Mouse (Mus musculus) embryonic facial prominence, embryonic 13.5 days (tissue): ENCODE measurements at regions not wholly inside any gene's neighbourhood (a gene's known extent, or its start where the extent isn't known, plus 50 kb on each side); places are given as distances from the start of the nearest gene placed in this dataset.
A peak's percentile ranks its signal among the peaks of the same experiment; 100 is the strongest.

Experiments used
- ATAC-seq: fragments of 200-750 bp; cut with Nextera tagmentation; 2 replicates; pipeline ENCODE4 v1.8.0; 2017; ENCODE audit warnings: low read depth; ENCODE audit not compliant: insufficient number of reproducible peaks, insufficient read depth, low FRiP score, low TSS enrichment
- H3K27ac ChIP-seq: fragments of 300-500 bp; sonication (generic); 2 replicates; pipeline ENCODE4 v1.5.1; 2015; ENCODE audit warnings: moderate library complexity, mild to moderate bottlenecking, inconsistent platforms
- H3K27me3 ChIP-seq: fragments of 300-500 bp; sonication (generic); 2 replicates; pipeline ENCODE4 v1.6.1; 2015; ENCODE audit warnings: mild to moderate bottlenecking, inconsistent platforms
- H3K36me3 ChIP-seq: fragments of 300-500 bp; sonication (generic); 2 replicates; pipeline ENCODE4 v1.6.1; 2015; ENCODE audit warnings: mild to moderate bottlenecking, inconsistent platforms
- H3K4me1 ChIP-seq: fragments of 300-500 bp; sonication (generic); 2 replicates; pipeline ENCODE4 v1.6.1; 2015; ENCODE audit warnings: inconsistent platforms
- H3K4me2 ChIP-seq: fragments of 300-500 bp; sonication (generic); 2 replicates; pipeline ENCODE4 v1.6.1; 2015; ENCODE audit warnings: moderate library complexity, mild to moderate bottlenecking, inconsistent platforms
- H3K4me3 ChIP-seq: fragments of 300-500 bp; sonication (generic); 2 replicates; pipeline ENCODE4 v1.5.1; 2015; ENCODE audit warnings: mild to moderate bottlenecking, inconsistent platforms
- H3K9ac ChIP-seq: fragments of 300-500 bp; sonication (generic); 2 replicates; pipeline ENCODE4 v1.6.1; 2015; ENCODE audit warnings: mild to moderate bottlenecking, inconsistent platforms
- H3K9me3 ChIP-seq: fragments of 300-500 bp; sonication (generic); 2 replicates; pipeline ENCODE4 v1.6.1; 2016; ENCODE audit warnings: inconsistent platforms
- WGBS: fragments of 180-500 bp; shearing (Covaris S2); methylation state at CpG from one replicate; pipeline ENCODE4 v1.1.7; 2015; ENCODE audit warnings: mixed read lengths; 5-methylcytosine and 5-hydroxymethylcytosine counted together

DNA sequence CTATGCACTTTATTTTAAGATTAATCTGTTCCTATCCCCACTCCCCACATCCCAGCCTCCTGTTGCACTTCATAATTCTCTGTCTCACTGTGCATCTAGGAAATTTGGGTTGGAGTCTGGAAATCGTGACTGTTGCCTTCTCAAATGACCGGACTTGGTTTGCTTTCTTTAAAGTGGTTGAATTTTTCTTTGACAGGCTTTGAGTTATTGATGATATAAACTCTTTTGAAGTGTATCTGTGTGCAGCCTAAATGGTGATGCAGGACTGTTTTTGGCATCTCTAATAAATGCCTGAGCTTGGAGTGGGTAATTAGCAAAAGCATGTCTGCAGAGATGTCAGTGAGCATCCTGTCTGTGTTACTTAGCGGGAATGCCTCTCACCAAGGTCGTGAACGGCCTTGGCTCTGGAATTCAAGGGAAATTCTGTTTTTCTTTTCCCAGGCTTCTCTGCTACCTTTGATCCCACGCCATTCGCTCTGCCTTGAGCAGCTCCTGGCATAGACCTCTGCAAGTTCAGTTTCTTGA lies 292.8 kb upstream of the Igfbp3 start:
- WGBS, result 40% methylated on average over 7 of the region's 7 CpGs
- H3K4me2 ChIP-seq, result no peak overlapping the region
- ATAC-seq, result no peak
- H3K36me3 ChIP-seq, result no peaks in the 10 kb centered on the region
- peaks cover 7% of the 10 kb centered on the region; the same call in 1 of the 2 replicates for H3K4me1 ChIP-seq
- H3K27me3 ChIP-seq, result no peaks in the 10 kb centered on the region
- H3K4me3 ChIP-seq, result no peak overlapping the region
- no peak overlapping the region for H3K9ac ChIP-seq
- H3K27ac ChIP-seq, result no peak overlapping the region
- H3K9me3 ChIP-seq, result no peaks in the 10 kb centered on the region

DNA sequence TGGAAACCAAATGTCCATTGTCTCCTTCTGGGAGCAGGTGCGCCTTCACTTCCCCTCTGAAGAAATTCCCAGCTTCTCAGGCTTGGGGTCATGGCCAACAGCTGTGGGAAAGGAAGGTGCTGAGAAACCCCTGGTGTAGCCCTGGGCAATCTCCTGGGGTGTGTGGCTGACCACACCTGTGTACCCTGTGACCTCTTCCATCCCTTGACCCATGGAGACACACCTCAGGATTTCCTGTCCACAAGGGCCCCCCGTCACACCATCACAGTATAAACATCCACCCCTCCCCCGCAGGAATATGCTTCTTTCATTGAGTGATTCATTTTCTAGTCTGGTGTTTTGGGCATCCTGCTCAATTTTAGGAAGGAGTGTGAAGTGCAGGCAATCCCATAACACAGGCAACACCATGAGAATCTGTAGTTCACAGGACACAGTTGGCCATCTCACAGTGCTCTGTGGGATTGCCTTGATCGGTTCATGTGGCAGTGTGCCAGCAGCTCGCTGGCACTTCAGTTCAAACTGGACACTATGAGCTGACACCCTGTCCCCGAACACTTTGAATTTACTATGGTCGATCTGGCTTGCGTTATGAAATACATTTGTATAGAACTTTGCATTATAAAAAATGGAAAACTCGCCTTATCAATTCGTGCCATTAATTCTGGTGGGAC lies 291.1 kb upstream of the Igfbp3 start:
- H3K36me3 ChIP-seq, result no peaks in the 10 kb centered on the region
- H3K27ac ChIP-seq, result no peak overlapping the region
- H3K4me2 ChIP-seq, result no peak overlapping the region
- no peaks in the 10 kb centered on the region for H3K27me3 ChIP-seq
- 0 out of 2 replicates have a peak, but pooled peaks have one; percentile 67 for ATAC-seq
- H3K9me3 ChIP-seq, result no peaks in the 10 kb centered on the region
- no peak overlapping the region for H3K9ac ChIP-seq
- H3K4me3 ChIP-seq, result no peak overlapping the region
- H3K4me1 ChIP-seq, result peaks cover 7% of the 10 kb centered on the region; the same call in 1 of the 2 replicates
- 81% methylated on average over 10 of the region's 10 CpGs for WGBS

DNA sequence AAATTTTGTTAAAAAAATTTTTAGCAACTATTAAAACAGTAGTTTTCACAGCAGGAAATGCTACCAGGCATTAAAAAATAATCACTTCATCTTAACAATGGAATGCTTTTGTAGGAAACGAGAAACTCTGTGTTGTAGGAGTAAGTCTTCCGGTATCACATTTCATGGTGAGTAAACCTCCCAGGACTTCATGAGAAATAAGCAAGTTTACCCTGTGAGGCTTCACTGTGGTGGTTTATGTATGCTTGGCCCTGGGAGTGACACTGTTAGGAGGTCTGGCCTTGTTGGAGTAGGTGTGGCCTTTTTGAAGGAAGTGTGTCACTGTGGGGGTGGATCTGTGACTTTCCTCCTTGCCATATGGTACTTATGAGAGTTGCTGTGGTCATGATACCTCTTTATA lies 289.0 kb upstream of the Igfbp3 start:
- Histone ChIP-seq H3K9me3 (no peaks in the 10 kb centered on the region), H3K36me3 (no peaks in the 10 kb centered on the region), H3K27me3 (no peaks in the 10 kb centered on the region), H3K4me2 (no peak overlapping the region), H3K9ac (no peak overlapping the region), H3K4me3 (no peak overlapping the region), H3K27ac (no peak overlapping the region), H3K4me1 (peaks cover 7% of the 10 kb centered on the region; the same call in 1 of the 2 replicates)
- ATAC-seq, result no peak
- WGBS, result 59% methylated on average over 2 of the region's 2 CpGs

DNA sequence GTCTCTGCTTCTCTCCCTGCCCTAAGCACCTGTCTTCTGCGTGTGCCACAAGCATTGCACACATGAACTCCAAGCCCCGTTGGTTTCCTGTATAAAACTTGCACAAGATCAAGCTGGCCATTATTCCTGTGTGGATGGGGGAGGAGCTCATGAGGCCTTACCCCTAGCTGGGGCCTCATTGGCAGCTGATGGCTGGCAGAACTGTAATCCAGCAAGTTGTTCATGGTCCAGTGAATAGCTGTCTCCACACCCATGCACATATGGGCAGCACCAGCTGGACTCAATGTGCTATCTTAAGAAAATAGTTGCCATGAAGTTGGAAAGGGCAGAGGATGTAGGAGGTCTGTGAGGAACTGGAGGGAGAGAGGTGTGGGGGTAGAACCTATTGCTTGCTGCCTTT lies 288.3 kb upstream of the Igfbp3 start:
- Histone ChIP-seq H3K9me3 (no peaks in the 10 kb centered on the region), H3K4me1 (peaks cover 7% of the 10 kb centered on the region; the same call in 1 of the 2 replicates), H3K27ac (no peak overlapping the region), H3K4me3 (no peak overlapping the region), H3K4me2 (no peak overlapping the region), H3K27me3 (no peaks in the 10 kb centered on the region), H3K36me3 (no peaks in the 10 kb centered on the region), H3K9ac (no peak overlapping the region)
- WGBS, result 72% methylated on average over 2 of the region's 2 CpGs
- no peak for ATAC-seq

DNA sequence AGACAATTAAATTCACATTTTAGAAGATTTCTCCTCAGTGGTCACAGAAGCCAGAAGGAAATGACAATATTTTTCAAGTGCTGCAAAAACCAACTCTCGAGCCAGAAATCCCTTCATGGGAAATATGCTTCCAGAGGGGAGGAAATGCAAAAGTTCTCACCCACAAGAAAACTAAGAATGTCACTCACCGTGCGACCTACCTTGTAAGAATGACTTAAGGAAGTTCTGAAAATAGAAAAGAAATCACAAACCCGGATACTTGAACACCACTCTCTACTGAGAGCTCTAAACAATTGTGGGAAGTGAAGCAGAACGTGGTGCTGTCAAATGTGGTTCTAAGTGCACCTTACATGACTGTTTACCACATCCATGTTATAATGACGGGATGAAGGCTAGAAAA lies 284.1 kb upstream of the Igfbp3 start:
- H3K4me2 ChIP-seq, result no peak overlapping the region
- no peaks in the 10 kb centered on the region for H3K36me3 ChIP-seq
- WGBS, result 81% methylated on average over 6 of the region's 6 CpGs
- no peak overlapping the region for H3K27ac ChIP-seq
- no peak overlapping the region for H3K9ac ChIP-seq
- H3K4me1 ChIP-seq, result no peaks in the 10 kb centered on the region
- ATAC-seq, result no peak
- no peaks in the 10 kb centered on the region for H3K9me3 ChIP-seq
- H3K4me3 ChIP-seq, result no peak overlapping the region
- no peaks in the 10 kb centered on the region for H3K27me3 ChIP-seq

DNA sequence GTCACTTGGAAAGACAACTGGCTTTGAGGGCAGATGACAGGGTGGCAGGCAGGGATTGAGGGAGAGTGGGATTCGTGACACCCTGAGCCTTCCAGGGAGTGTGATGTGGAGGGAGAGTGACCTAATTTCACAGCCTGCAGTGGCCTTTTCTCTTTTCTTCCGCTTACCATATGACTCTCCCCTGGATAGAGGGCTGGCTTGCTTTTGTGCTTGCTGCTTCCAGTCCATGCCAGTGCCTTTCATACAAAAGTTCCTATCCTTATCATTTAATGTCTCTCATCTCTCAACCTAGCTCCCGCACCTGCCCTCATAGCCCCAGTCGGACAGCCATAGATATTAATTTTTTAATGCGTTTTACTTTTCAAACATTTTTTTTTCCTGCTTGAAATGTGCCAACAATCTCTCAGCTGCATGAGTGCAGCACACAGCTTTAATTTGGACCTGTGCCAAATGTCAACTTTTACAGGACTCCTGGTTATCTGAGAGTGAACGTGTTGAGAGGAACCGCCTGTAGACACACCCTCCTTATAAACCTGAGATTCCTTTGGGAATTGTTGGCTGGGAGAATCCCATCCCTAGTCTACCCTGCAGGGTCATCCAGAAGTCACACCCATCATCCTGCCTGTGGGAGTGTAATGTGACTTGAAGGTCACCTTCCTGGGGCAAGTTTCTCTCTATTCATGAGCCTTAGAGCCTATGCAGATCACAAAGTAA lies 260.3 kb upstream of the Igfbp3 start:
- Histone ChIP-seq H3K4me2 (no peak overlapping the region), H3K9me3 (no peaks in the 10 kb centered on the region), H3K36me3 (no peaks in the 10 kb centered on the region), H3K27ac (no peak overlapping the region), H3K27me3 (no peaks in the 10 kb centered on the region), H3K9ac (no peak overlapping the region), H3K4me1 (no peaks in the 10 kb centered on the region), H3K4me3 (no peak overlapping the region)
- ATAC-seq, result no peak
- WGBS, result 79% methylated on average over 7 of the region's 7 CpGs

DNA sequence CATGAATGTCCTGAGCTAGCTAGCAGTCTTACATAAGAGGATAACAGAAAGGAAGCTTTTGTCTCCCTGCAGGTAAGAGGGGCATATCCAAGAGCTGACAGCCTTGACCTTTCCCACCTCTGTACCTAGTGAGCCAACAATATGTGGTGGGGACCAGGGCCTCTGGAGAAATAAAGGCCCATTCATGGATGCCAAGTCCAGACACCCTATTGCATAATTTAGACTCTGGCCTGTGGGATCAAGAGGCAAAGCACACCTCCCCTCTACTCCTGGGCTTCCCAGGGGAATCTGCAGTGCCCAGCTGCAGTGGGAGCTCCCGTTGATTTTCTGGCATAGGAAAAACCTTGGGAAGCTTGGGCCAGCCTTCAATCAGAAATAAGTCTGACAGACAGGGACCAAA lies 251.8 kb upstream of the Igfbp3 start:
- Histone ChIP-seq H3K36me3 (no peaks in the 10 kb centered on the region), H3K9ac (no peak overlapping the region), H3K9me3 (no peaks in the 10 kb centered on the region), H3K4me1 (peaks cover 9% of the 10 kb centered on the region; the same call in 1 of the 2 replicates), H3K4me3 (no peak overlapping the region), H3K27ac (no peak overlapping the region), H3K4me2 (no peak overlapping the region), H3K27me3 (no peaks in the 10 kb centered on the region)
- WGBS, result 53% methylated on average over 1 of the region's 1 CpGs
- no peak for ATAC-seq

DNA sequence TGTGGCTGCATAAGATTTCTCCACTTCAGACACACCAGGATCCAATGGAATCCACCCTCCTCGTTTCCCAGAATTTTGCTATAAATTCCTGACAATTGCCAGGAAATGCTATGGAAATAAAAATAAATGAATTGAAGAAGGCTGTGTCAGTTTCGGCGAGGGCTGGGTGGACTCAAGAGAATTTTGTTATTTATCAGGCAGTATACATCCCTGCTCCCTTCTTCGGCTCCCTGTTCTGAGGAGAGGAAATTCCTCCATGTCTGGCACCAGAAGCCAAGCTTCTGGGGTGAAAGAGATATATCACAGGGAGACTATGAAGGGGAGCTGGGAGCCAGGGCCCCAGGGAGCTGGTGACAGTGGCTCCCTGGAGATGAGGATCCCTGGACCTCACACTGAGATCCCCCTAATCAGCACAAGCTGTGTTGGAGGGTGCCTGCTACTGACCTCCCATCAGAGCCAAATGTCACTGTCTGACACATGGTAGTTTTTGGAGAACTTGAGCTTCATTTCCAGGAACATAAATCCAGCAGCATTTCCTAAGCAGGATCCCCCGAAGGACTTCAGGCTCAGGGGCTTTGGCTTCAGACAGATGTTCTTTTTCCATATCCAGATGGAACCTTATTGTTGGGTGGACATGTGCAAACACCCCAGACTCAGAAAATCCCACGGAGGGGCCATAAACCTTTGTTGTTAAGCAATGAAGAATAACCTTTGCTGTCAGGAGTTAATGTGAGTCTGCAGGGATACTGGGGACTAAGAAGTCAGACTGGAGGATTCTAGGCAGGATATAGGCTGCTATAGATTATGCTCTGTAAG lies 248.4 kb upstream of the Igfbp3 start:
- peak; percentile 32; the same call in 1 of the 2 replicates for ATAC-seq
- WGBS, result 55% methylated on average over 6 of the region's 6 CpGs
- H3K4me3 ChIP-seq, result no peak overlapping the region
- no peak overlapping the region for H3K9ac ChIP-seq
- H3K27ac ChIP-seq, result peak overlapping the region; percentile 33; the same call in 1 of the 2 replicates
- H3K4me1 ChIP-seq, result peaks cover 7% of the 10 kb centered on the region; the same call in 1 of the 2 replicates
- H3K4me2 ChIP-seq, result no peak overlapping the region
- H3K27me3 ChIP-seq, result no peaks in the 10 kb centered on the region
- H3K9me3 ChIP-seq, result no peaks in the 10 kb centered on the region
- no peaks in the 10 kb centered on the region for H3K36me3 ChIP-seq

DNA sequence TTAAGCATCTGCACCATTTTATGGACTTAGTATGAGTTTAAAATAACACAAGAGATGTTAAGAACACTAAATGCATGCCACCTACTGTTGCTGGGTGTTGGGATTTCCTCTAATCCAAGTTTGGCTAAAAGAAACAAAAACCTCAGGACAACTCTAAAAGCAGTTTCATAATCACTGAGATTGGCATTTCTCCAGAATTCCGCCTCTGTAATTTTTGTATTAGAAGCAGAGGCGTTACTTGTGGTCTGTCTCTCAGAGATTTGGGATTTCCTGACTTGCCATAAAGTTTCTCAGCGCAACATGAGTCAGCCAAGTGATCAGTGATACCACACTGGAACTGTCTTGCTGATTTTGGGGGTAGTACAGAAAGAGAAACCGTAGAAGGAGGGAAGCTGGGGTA lies 238.0 kb upstream of the Igfbp3 start:
- Histone ChIP-seq H3K4me1 (peaks cover 16% of the 10 kb centered on the region), H3K36me3 (no peaks in the 10 kb centered on the region), H3K27ac (no peak overlapping the region), H3K27me3 (no peaks in the 10 kb centered on the region), H3K4me3 (no peak overlapping the region), H3K9ac (no peak overlapping the region), H3K9me3 (0 out of 2 replicates have a peak, but pooled peaks cover 3% of the 10 kb centered on the region), H3K4me2 (no peak overlapping the region)
- no peak for ATAC-seq
- 52% methylated on average over 4 of the region's 4 CpGs for WGBS

DNA sequence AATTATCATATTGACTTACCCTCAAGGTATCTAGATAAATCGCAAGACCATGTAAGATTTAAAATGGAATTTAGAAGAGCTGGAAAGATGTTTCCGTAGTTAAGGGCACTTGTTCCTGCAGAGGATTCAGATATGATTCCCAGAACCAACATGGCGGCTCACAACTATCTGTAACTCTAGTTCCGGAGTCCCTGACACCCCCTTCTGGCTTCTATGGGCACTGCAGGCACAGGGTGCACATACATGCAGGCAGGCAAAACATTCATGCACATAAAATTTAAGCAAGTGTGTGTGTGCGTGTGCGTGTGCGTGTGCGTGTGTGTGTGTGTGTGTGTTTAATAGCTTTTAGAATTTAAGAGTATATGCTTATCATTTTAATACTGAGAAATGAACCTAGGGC lies 230.8 kb upstream of the Igfbp3 start:
- Histone ChIP-seq H3K27ac (no peak overlapping the region), H3K4me1 (no peaks in the 10 kb centered on the region), H3K36me3 (no peaks in the 10 kb centered on the region), H3K4me3 (no peak overlapping the region), H3K4me2 (no peak overlapping the region), H3K9ac (no peak overlapping the region), H3K27me3 (no peaks in the 10 kb centered on the region), H3K9me3 (no peaks in the 10 kb centered on the region; the same call in 1 of the 2 replicates)
- ATAC-seq, result no peak
- WGBS, result 97% methylated on average over 8 of the region's 8 CpGs

DNA sequence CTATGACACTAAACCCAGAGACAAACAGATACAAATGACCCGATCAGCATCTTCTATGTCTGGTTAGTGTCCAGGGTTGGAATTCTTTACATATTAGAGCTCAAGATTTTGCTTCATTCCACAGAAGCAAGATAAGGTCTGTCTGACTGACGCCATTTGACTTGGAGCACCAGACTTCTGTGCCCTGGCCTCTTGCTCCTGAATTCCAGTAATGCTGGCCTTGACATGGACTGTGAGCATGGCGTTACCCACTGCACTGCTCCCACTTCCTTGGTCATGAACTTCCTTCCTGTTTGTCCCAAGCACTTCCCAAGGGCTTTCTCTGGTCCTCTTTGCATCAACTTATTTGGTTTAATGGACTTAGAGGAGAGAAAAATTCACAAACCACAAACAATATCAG lies 225.6 kb upstream of the Igfbp3 start:
- H3K27ac ChIP-seq, result no peak overlapping the region
- no peak overlapping the region for H3K4me3 ChIP-seq
- no peak overlapping the region for H3K9ac ChIP-seq
- H3K36me3 ChIP-seq, result no peaks in the 10 kb centered on the region
- H3K27me3 ChIP-seq, result no peaks in the 10 kb centered on the region
- H3K4me1 ChIP-seq, result no peaks in the 10 kb centered on the region
- no peak overlapping the region for H3K4me2 ChIP-seq
- 83% methylated on average over 3 of the region's 3 CpGs for WGBS
- H3K9me3 ChIP-seq, result no peaks in the 10 kb centered on the region
- no peak for ATAC-seq
